24 mouse cellular contexts compared by ENCODE assay signal in genomic region chr5:29485941-29486320, GRCm38 (mm10). TPM values are rescaled to one million over a fixed set of nuclear protein-coding genes. Genes with fewer than 3 reads are reported as not detected.
A peak's percentile ranks its signal among the peaks of the same experiment; 100 is the strongest.
DNase-seq lines count a peak whose midpoint lies in the region; ATAC-seq and TF ChIP-seq lines count a peak whose summit lies in the region.
"Had no signal": no experiment of that assay in that cellular context is flagged by ENCODE, and none has a peak within 500 bp of the region (broad histone marks: within the 10 kb centered on the region; RNA-seq: fewer than 3 reads in every experiment).

No protein-coding gene starts in this region.

- no peaks in the 10 kb centered on the region for H3K36me3 ChIP-seq in heart, embryonic 15.5 days
- H3K36me3 ChIP-seq in stomach, embryonic 15.5 days, result no peaks in the 10 kb centered on the region
- H3K36me3 ChIP-seq in stomach, postnatal 0 days (ENCODE audit: control insufficient read depth, insufficient read depth, low read length), result no peaks in the 10 kb centered on the region
- H3K36me3 ChIP-seq: embryonic facial prominence, embryonic 12.5 days; G1E; hindbrain, embryonic 12.5 days had no signal

- no peak for ATAC-seq in heart, embryonic 15.5 days (replicated peaks; ENCODE audit: insufficient number of reproducible peaks, insufficient read depth, low FRiP score, low read depth)
- no peak for ATAC-seq in stomach, embryonic 15.5 days (ENCODE audit: insufficient read depth, low FRiP score, low read depth)
- ATAC-seq in stomach, postnatal 0 days (ENCODE audit: low FRiP score, low TSS enrichment), result no peak
- ATAC-seq: CD4-positive, CD25-positive, alpha-beta regulatory T cell, adult 4 months; forebrain, embryonic 16.5 days; hindbrain, embryonic 16.5 days had no signal

- no peak for TF ChIP-seq CTCF in stomach, postnatal 0 days (IDR thresholded peaks at IDR 0.05; ENCODE audit: low read depth)

- peak overlapping the region; percentile 38; the same call in 1 of the 2 replicates for H3K4me2 ChIP-seq in heart, embryonic 15.5 days
- H3K4me2 ChIP-seq in stomach, embryonic 15.5 days, result peak overlapping the region; percentile 46; the same call in 1 of the 2 replicates
- H3K4me2 ChIP-seq in stomach, postnatal 0 days (replicated peaks; ENCODE audit: low read depth), result no peak overlapping the region
- H3K4me2 ChIP-seq: embryonic facial prominence, embryonic 12.5 days; hindbrain, embryonic 12.5 days had no signal

- 6% methylated on average over 10 of the region's 10 CpGs for WGBS in heart, embryonic 15.5 days
- WGBS in stomach, embryonic 15.5 days, result 7% methylated on average over 10 of the region's 10 CpGs
- WGBS in stomach, postnatal 0 days, result 12% methylated on average over 10 of the region's 10 CpGs

- TF ChIP-seq EP300 in stomach, postnatal 0 days (optimal IDR thresholded peaks at IDR 0.05), result no peak

- H3K4me3 ChIP-seq in heart, embryonic 15.5 days, result peak overlapping the region; percentile 14; the same call in 1 of the 2 replicates
- peak overlapping the region; percentile 13; the same call in 1 of the 2 replicates for H3K4me3 ChIP-seq in stomach, embryonic 15.5 days (replicated peaks)
- H3K4me3 ChIP-seq in stomach, postnatal 0 days (ENCODE audit: low read depth, low read length), result no peak overlapping the region
- H3K4me3 ChIP-seq: embryonic facial prominence, embryonic 12.5 days; heart, adult 2 months; hindbrain, embryonic 12.5 days had no signal

- H3K27ac ChIP-seq in heart, embryonic 15.5 days, result no peak overlapping the region
- H3K27ac ChIP-seq in stomach, embryonic 15.5 days, result no peak overlapping the region
- no peak overlapping the region for H3K27ac ChIP-seq in stomach, postnatal 0 days (replicated peaks)
- H3K27ac ChIP-seq: embryonic facial prominence, embryonic 12.5 days; heart, adult 2 months; hindbrain, embryonic 12.5 days had no signal

- intact Hi-C loops in heart, postnatal 25 days (cut with DNase I), result no loop called here

- peak; percentile 14 for DNase-seq in embryo, embryonic 9.5 days (ENCODE audit: extremely low spot score)
- DNase-seq in embryo, embryonic 10 days (ENCODE audit: low spot score), result no peak
- no peak for DNase-seq in heart, postnatal 25 days (ENCODE audit: low spot score)
- no peak for DNase-seq in stomach, postnatal 0 days (ENCODE audit: low spot score)
- no peak for DNase-seq in spleen, postnatal 4 days (ENCODE audit: low spot score in 2 of 2)
- DNase-seq: B cell, adult 2 months; cerebellum, adult 2 months; gastrocnemius, postnatal 10 days; heart, adult 2 months; heart, postnatal 36 days had no signal

- peaks cover 6% of the 10 kb centered on the region for H3K4me1 ChIP-seq in heart, embryonic 15.5 days (replicated peaks)
- peaks cover 5% of the 10 kb centered on the region; the same call in 1 of the 2 replicates for H3K4me1 ChIP-seq in stomach, embryonic 15.5 days
- no peaks in the 10 kb centered on the region for H3K4me1 ChIP-seq in stomach, postnatal 0 days (replicated peaks; ENCODE audit: control insufficient read depth, insufficient read depth)
- H3K4me1 ChIP-seq: embryonic facial prominence, embryonic 12.5 days had no signal

- no peaks in the 10 kb centered on the region for H3K9me3 ChIP-seq in heart, embryonic 15.5 days (replicated peaks)
- H3K9me3 ChIP-seq in stomach, embryonic 15.5 days, result no peaks in the 10 kb centered on the region
- H3K9me3 ChIP-seq in stomach, postnatal 0 days (ENCODE audit: control insufficient read depth, low read length), result no peaks in the 10 kb centered on the region
- H3K9me3 ChIP-seq: embryonic facial prominence, embryonic 12.5 days; G1E; hindbrain, embryonic 12.5 days had no signal

- peaks cover 95% of the 10 kb centered on the region for H3K27me3 ChIP-seq in heart, embryonic 15.5 days
- peaks cover 70% of the 10 kb centered on the region for H3K27me3 ChIP-seq in stomach, embryonic 15.5 days (replicated peaks)
- peaks cover 15% of the 10 kb centered on the region; the same call in 1 of the 2 replicates for H3K27me3 ChIP-seq in stomach, postnatal 0 days (ENCODE audit: control insufficient read depth, insufficient read depth, low read length)

- H3K9ac ChIP-seq in heart, embryonic 15.5 days, result no peak overlapping the region
- no peak overlapping the region for H3K9ac ChIP-seq in stomach, embryonic 15.5 days
- no peak overlapping the region for H3K9ac ChIP-seq in stomach, postnatal 0 days (ENCODE audit: low read length)
- H3K9ac ChIP-seq: embryonic facial prominence, embryonic 12.5 days; hindbrain, embryonic 12.5 days had no signal

RNA-seq across cellular contexts. Expression of gene Mnx1, which starts 7.7 kb away (rescaled TPM):
- not detected in 2 replicates for polyA plus RNA-seq in heart, embryonic 15.5 days (2015; fragmentation: Nextera tagmentation; extraction: Ambion mirVana)
- total RNA-seq in heart, postnatal 25 days (2021), result not detected
- 2.2 and 3.1 TPM in 2 replicates for polyA plus RNA-seq in stomach, embryonic 15.5 days (2015; fragmentation: Nextera tagmentation; extraction: Ambion mirVana)
- 0.64 and 0.67 TPM in 2 replicates for polyA plus RNA-seq in stomach, postnatal 0 days (2015; fragmentation: Nextera tagmentation; extraction: Ambion mirVana)
- total RNA-seq: adrenal gland, adult 8-10 months; adrenal gland, postnatal 36 days; G1E; gastrocnemius, postnatal 10 days; gastrocnemius, postnatal 4 days; heart, adult 2 months; heart, postnatal 36 days had no signal
- polyA plus RNA-seq: CD4-positive, CD25-positive, alpha-beta regulatory T cell, adult 4 months; cerebellum, adult 2 months; embryonic facial prominence, embryonic 12.5 days; forebrain, embryonic 11.5 days; forebrain, embryonic 16.5 days; frontal cortex, adult 2 months; G1E; heart, adult 2 months; heart, embryonic 14.5 days; hindbrain, embryonic 16.5 days had no signal

RNA-seq across cellular contexts. Expression of gene Nom1, which starts 51.5 kb away (rescaled TPM):
- polyA plus RNA-seq in heart, embryonic 15.5 days (2015; fragmentation: Nextera tagmentation; extraction: Ambion mirVana), result 14.6 and 16.9 TPM in 2 replicates
- total RNA-seq in heart, postnatal 25 days (2021), result 10 to 100 TPM; 11.9 to 12.7 TPM
- polyA plus RNA-seq in stomach, embryonic 15.5 days (2015; fragmentation: Nextera tagmentation; extraction: Ambion mirVana), result 22.8 and 29.5 TPM in 2 replicates
- polyA plus RNA-seq in stomach, postnatal 0 days (2015; fragmentation: Nextera tagmentation; extraction: Ambion mirVana), result 16.4 and 16.5 TPM in 2 replicates
